Mouse (Mus musculus): Measurements from ENCODE around the gene Taok3.

DNA sequence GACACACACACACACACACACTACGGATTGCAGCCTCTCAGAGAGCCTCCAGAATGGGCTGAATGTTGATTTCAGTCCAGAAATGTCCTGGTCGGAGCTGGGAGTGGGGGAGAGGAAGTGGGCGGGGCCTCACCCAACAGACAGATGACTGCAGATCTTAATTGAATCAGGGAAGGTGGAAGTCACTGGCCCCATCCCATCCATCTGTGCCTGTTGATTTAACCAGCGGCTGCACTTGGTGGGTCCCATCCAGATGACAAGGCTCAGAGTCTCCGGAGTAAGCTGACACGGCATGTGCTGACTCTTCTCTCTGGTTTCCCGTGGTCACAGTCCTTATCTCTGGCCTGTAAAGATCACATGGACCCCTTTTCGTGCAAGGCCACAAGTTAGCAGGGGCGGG, 15.9 kb downstream of the Taok3 start:
- TF ChIP-seq CTCF (IDR thresholded peaks at IDR 0.05; ENCODE audit: borderline replicate concordance, insufficient read depth, low read length) = no peak
- TF ChIP-seq POLR2A (IDR thresholded peaks at IDR 0.05; ENCODE audit: low read depth, low read length) = peak; percentile 34; the same call in 1 of the 2 replicates
